Mouse (Mus musculus): ENCODE measurements around the gene Fam186a.
A peak's percentile ranks its signal among the peaks of the same experiment; 100 is the strongest.
"Not testable (repeated sequence)": the region's sequence is repeated elsewhere in the genome, so short reads cannot be mapped to it uniquely, and the experiment has no call there.

Fam186a gene

GRCm38 (mm10) chr15:99931231-99931630, 35.6 kb downstream of the Fam186a start:
- no peak for DNase-seq (ENCODE audit: low spot score)

GRCm38 (mm10) chr15:99919601-99920158, 47.2 kb downstream of the Fam186a start:
- DNase-seq (ENCODE audit: low spot score) = no peak

GRCm38 (mm10) chr15:99917264-99917663, 49.6 kb downstream of the Fam186a start:
- no peak for DNase-seq (ENCODE audit: low spot score)

GRCm38 (mm10) chr15:99914613-99915012, 52.2 kb downstream of the Fam186a start:
- DNase-seq (ENCODE audit: low spot score) = no peak

GRCm38 (mm10) chr15:99911785-99912184, 55.1 kb downstream of the Fam186a start:
- no peak for DNase-seq (ENCODE audit: low spot score)

- DNase-seq (ENCODE audit: low spot score) = not testable (repeated sequence)
These were observed 57.4 kb downstream of the Fam186a start for GRCm38 (mm10) chr15:99909339-99909996.

GRCm38 (mm10) chr15:99907514-99907913, 59.3 kb downstream of the Fam186a start:
- DNase-seq (ENCODE audit: low spot score) = no peak

GRCm38 (mm10) chr15:99907041-99907440, 59.8 kb downstream of the Fam186a start:
- DNase-seq (ENCODE audit: low spot score) = no peak

GRCm38 (mm10) chr15:99904841-99905240, 62.0 kb downstream of the Fam186a start:
- DNase-seq (ENCODE audit: low spot score) = no peak

GRCm38 (mm10) chr15:99904333-99904732, 62.5 kb downstream of the Fam186a start:
- no peak for DNase-seq (ENCODE audit: low spot score)

GRCm38 (mm10) chr15:99903227-99903626, 63.6 kb downstream of the Fam186a start:
- no peak for DNase-seq (ENCODE audit: low spot score)

GRCm38 (mm10) chr15:99902786-99903185, 64.1 kb downstream of the Fam186a start:
- DNase-seq (ENCODE audit: low spot score) = no peak

GRCm38 (mm10) chr15:99896621-99897020, 70.2 kb downstream of the Fam186a start:
- DNase-seq (ENCODE audit: low spot score) = no peak

- DNase-seq (ENCODE audit: low spot score) = no peak
These were observed 75.5 kb downstream of the Fam186a start for GRCm38 (mm10) chr15:99891355-99891754.

GRCm38 (mm10) chr15:99890412-99891236, 76.2 kb downstream of the Fam186a start:
- DNase-seq (ENCODE audit: low spot score) = no peak

GRCm38 (mm10) chr15:99889275-99889874, 77.5 kb downstream of the Fam186a start:
- no peak for DNase-seq (ENCODE audit: low spot score)

- DNase-seq (ENCODE audit: low spot score) = not testable (repeated sequence)
These were observed 79.7 kb downstream of the Fam186a start for GRCm38 (mm10) chr15:99887130-99887529.

- no peak for DNase-seq (ENCODE audit: low spot score)
These were observed 82.8 kb downstream of the Fam186a start for GRCm38 (mm10) chr15:99884038-99884437.

GRCm38 (mm10) chr15:99878541-99878940, 88.3 kb downstream of the Fam186a start:
- no peak for DNase-seq (ENCODE audit: low spot score)

GRCm38 (mm10) chr15:99875334-99875869, 91.5 kb downstream of the Fam186a start, which contains the start of gene Lima1:
Lima1 (minus strand) TSS chr15:99875456.
- DNase-seq (ENCODE audit: low spot score) = peak; percentile 57

GRCm38 (mm10) chr15:99874612-99875333, 92.1 kb downstream of the Fam186a start:
- DNase-seq (ENCODE audit: low spot score) = no peak

- DNase-seq (ENCODE audit: low spot score) = no peak
These were observed 94.3 kb downstream of the Fam186a start for GRCm38 (mm10) chr15:99872543-99872942.
